Mouse (Mus musculus): ENCODE data around the gene Gm21887. TPM values are rescaled to one million over a fixed set of nuclear protein-coding genes. Genes with fewer than 3 reads are reported as not detected.
A peak's percentile ranks its signal among the peaks of the same experiment; 100 is the strongest.
"Not testable (repeated sequence)": the region's sequence is repeated elsewhere in the genome, so short reads cannot be mapped to it uniquely, and the experiment has no call there.

Gm21887 gene
- polyA plus RNA-seq, 1 experiment from 2014 or later, result 45.5 TPM

DNA sequence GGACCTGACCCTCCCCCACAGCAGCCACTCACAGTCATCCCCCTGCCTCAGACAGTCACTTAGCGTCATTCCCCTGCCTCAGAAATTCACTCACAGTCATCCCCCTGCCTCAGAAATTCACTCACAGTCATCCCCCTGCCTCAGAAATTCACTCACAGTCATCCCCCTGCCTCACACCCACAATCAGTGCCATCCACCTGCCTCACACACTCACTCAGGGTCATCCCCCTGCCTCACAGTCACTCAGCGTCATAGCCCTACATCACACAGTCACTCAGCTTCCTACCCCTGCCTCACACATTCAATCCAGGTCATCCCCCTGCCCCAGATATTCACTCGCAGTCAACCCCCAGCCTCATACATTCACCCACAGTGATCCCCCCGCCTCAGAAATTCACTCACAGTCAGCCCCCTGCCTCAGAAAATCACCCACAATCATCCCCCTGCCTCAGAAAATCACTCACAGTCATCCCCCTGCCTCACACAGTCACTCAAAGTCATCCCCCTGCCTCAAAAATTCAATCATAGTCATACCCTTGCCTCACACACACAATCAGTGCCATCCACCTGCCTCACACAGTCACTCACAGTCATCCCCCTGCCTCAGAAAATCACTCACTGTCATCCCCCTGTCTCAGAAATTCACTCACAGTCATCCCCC lies 10.8 kb upstream of the Gm21887 start:
- H3K79me2 ChIP-seq (ENCODE audit: inconsistent target); H3K4me3 ChIP-seq (ENCODE audit: inconsistent target); H3K36me3 ChIP-seq (ENCODE audit: inconsistent target): not testable (repeated sequence)
- WGBS (ENCODE audit: missing documents), result 66% methylated on average over 4 of the region's 4 CpGs
- 0 out of 2 replicates have a peak overlapping the region, but pooled peaks have one; percentile 5 for H3K27ac ChIP-seq

- not testable (repeated sequence) for H3K4me3 ChIP-seq (ENCODE audit: inconsistent target)
These were observed 10.1 kb upstream of the Gm21887 start for GRCm38 (mm10) chrX:169999226-169999883.

DNA sequence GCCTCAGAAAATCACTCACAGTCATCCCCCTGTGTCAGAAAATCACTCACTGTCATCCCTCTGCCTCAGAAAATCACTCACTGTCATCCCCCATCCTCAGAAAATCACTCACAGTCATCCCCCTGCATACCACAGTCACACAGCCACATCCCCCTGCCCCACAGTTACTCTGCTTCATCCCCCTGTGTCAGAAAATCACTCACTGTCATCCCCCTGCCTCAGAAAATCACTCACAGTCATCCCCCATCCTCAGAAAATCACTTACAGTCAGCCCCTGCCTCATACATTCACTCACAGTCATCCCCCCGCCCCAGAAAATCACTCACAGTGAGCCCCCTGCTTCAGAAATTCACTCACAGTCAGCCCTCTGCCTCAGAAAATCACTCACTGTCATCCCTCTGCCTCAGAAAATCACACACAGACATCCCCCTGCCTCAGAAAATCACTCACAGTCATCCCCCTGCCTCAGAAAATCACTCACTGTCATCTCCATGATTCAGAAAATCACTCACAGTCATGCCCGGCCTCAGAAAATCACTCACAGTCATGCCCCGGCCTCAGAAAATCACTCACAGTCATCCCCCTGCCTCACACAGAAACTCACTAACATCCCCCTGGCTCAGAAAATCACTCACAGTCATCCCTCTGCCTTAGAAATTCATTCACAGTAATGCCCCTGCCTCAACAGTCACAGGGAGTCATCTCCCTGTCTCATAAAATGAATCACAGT lies 9.4 kb upstream of the Gm21887 start:
- H3K79me2 ChIP-seq (ENCODE audit: inconsistent target); H3K36me3 ChIP-seq (ENCODE audit: inconsistent target); H3K4me3 ChIP-seq (ENCODE audit: inconsistent target); H3K27ac ChIP-seq: not testable (repeated sequence)
- 87% methylated on average over 3 of the region's 3 CpGs for WGBS (ENCODE audit: missing documents)

More at GRCm38 (mm10) chrX:169999226-169999883, 10.1 kb upstream of the Gm21887 start:
- not testable (repeated sequence) for H3K79me2 ChIP-seq (ENCODE audit: inconsistent target); H3K36me3 ChIP-seq (ENCODE audit: inconsistent target)
- 51% methylated on average over 11 of the region's 11 CpGs for WGBS (ENCODE audit: missing documents)
- 0 out of 2 replicates have a peak overlapping the region, but pooled peaks have one; percentile 0 for H3K27ac ChIP-seq

GRCm38 (mm10) chrX:170000642-170001387 lies 8.6 kb upstream of the Gm21887 start:
- H3K27ac ChIP-seq; H3K36me3 ChIP-seq (ENCODE audit: inconsistent target); H3K79me2 ChIP-seq (ENCODE audit: inconsistent target); H3K4me3 ChIP-seq (ENCODE audit: inconsistent target): not testable (repeated sequence)
- 66% methylated on average over 6 of the region's 6 CpGs for WGBS (ENCODE audit: missing documents)

GRCm38 (mm10) chrX:170001388-170001695 lies 8.1 kb upstream of the Gm21887 start:
- H3K4me3 ChIP-seq (ENCODE audit: inconsistent target); H3K79me2 ChIP-seq (ENCODE audit: inconsistent target); H3K27ac ChIP-seq; H3K36me3 ChIP-seq (ENCODE audit: inconsistent target): not testable (repeated sequence)
- WGBS (ENCODE audit: missing documents), result no CpG with 5 or more reads among the region's 12 CpGs

DNA sequence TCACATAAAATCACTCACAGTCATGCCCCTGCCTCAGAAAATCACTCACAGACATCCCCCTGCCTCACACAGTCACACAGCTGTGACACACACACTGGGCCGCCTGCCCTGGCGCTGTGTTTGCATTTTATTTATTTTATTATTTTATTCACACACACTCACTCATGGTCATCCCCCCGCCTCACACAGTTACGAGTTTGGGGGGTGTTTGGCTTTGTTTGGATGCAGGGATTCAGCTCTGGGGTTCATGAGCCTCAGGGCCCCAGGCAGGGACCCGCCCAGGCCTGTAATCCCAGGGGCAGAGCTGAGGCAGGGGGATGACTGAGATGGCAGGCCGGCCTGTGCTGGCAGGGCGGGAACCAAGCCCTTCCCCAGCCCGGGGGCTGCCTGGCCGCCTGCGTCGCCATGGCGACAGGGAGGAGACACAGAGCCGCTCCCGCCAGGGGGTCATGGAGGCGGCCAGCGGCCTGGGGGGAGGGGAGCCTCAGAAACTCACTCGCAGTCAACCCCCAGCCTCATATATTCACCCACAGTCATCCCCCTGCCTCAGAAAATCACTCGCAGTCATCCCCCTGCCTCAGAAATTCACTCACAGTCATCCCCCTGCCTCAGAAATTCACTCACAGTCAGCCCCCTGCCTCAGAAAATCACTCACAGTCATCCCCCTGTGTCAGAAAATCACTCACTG lies 6.8 kb upstream of the Gm21887 start:
- H3K79me2 ChIP-seq (ENCODE audit: inconsistent target); H3K27ac ChIP-seq; H3K36me3 ChIP-seq (ENCODE audit: inconsistent target); H3K4me3 ChIP-seq (ENCODE audit: inconsistent target): not testable (repeated sequence)
- WGBS (ENCODE audit: missing documents), result 62% methylated on average over 5 of the region's 18 CpGs

DNA sequence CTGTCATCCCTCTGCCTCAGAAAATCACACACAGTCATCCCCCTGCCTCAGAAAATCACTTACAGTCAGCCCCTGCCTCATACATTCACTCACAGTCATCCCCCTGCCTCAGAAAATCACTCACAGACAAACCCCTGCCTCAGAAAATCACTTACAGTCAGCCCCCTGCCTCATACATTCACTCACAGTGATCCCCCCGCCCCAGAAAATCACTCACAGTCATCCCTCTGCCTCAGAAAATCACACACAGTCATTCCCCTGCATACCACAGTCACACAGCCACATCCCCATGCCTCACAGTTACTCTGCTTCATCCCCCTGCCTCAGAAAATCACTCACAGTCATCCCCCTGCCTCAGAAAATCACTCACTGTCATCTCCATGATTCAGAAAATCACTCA lies 5.9 kb upstream of the Gm21887 start:
- not testable (repeated sequence) for H3K4me3 ChIP-seq (ENCODE audit: inconsistent target); H3K79me2 ChIP-seq (ENCODE audit: inconsistent target); H3K27ac ChIP-seq; H3K36me3 ChIP-seq (ENCODE audit: inconsistent target)
- WGBS (ENCODE audit: missing documents), result 38% methylated on average over 1 of the region's 1 CpGs

- H3K36me3 ChIP-seq (ENCODE audit: inconsistent target); H3K27ac ChIP-seq; H3K4me3 ChIP-seq (ENCODE audit: inconsistent target); H3K79me2 ChIP-seq (ENCODE audit: inconsistent target): not testable (repeated sequence)
- WGBS (ENCODE audit: missing documents), result 66% methylated on average over 2 of the region's 2 CpGs
These were observed 5.2 kb upstream of the Gm21887 start for GRCm38 (mm10) chrX:170004236-170004635.

- 48% methylated on average over 5 of the region's 5 CpGs for WGBS (ENCODE audit: missing documents)
- H3K4me3 ChIP-seq (ENCODE audit: inconsistent target); H3K79me2 ChIP-seq (ENCODE audit: inconsistent target): not testable (repeated sequence)
These were observed 4.7 kb upstream of the Gm21887 start for GRCm38 (mm10) chrX:170004793-170005192.

DNA sequence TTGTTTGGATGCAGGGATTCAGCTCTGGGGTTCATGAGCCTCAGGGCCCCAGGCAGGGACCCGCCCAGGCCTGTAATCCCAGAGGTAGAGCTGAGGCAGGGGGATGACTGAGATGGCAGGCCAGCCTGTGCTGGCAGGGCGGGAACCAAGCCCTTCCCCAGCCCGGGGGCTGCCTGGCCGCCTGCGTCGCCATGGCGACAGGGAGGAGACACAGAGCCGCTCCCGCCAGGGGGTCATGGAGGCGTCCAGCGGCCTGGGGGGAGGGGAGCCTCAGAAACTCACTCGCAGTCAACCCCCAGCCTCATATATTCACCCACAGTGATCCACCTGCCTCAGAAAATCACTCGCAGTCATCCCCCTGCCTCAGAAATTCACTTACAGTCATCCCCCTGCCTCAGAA lies 4.3 kb upstream of the Gm21887 start:
- not testable (repeated sequence) for H3K27ac ChIP-seq; H3K36me3 ChIP-seq (ENCODE audit: inconsistent target); H3K4me3 ChIP-seq (ENCODE audit: inconsistent target); H3K79me2 ChIP-seq (ENCODE audit: inconsistent target)
- WGBS (ENCODE audit: missing documents), result 47% methylated on average over 13 of the region's 13 CpGs

More at GRCm38 (mm10) chrX:170004793-170005192, 4.7 kb upstream of the Gm21887 start:
- H3K27ac ChIP-seq; H3K36me3 ChIP-seq (ENCODE audit: inconsistent target): not testable (repeated sequence)

- WGBS (ENCODE audit: missing documents), result 65% methylated on average over 1 of the region's 1 CpGs
These were observed 3.7 kb upstream of the Gm21887 start for GRCm38 (mm10) chrX:170005695-170006297.

DNA sequence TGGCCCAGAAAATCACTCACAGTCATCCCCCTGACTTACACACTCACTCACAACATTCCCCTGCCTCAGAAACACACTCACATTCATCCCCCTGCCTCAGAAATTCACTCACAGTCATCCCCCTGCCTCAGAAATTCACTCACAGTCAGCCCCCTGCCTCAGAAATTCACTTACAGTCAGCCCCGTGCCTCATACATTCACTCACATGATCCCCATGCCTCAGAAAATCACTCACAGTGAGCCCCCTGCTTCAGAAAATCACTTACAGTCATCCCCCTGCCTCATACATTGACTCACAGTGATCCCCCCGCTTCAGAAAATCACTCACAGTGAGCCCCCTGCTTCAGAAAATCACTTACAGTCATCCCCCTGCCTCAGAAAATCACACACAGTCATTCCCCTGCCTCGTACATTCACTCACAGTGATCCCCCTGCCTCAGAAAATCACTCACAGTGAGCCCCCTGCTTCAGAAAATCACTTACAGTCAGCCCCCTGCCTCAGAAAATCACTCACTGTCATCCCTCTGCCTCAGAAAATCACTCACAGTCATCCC lies 2.7 kb upstream of the Gm21887 start:
- not testable (repeated sequence) for H3K36me3 ChIP-seq (ENCODE audit: inconsistent target); H3K79me2 ChIP-seq (ENCODE audit: inconsistent target); H3K4me3 ChIP-seq (ENCODE audit: inconsistent target); H3K27ac ChIP-seq
- WGBS (ENCODE audit: missing documents), result 76% methylated on average over 3 of the region's 3 CpGs

More at GRCm38 (mm10) chrX:170005695-170006297, 3.7 kb upstream of the Gm21887 start:
- H3K79me2 ChIP-seq (ENCODE audit: inconsistent target); H3K27ac ChIP-seq; H3K4me3 ChIP-seq (ENCODE audit: inconsistent target); H3K36me3 ChIP-seq (ENCODE audit: inconsistent target): not testable (repeated sequence)

- H3K27ac ChIP-seq; H3K4me3 ChIP-seq (ENCODE audit: inconsistent target); H3K36me3 ChIP-seq (ENCODE audit: inconsistent target); H3K79me2 ChIP-seq (ENCODE audit: inconsistent target): not testable (repeated sequence)
- 75% methylated on average over 2 of the region's 2 CpGs for WGBS (ENCODE audit: missing documents)
These were observed 1.9 kb upstream of the Gm21887 start for GRCm38 (mm10) chrX:170007375-170008178.
